Mouse (Mus musculus) A20 (cell line): Measurements from ENCODE around the gene Vmn2r51.
"Not testable (repeated sequence)": the region's sequence is repeated elsewhere in the genome, so short reads cannot be mapped to it uniquely, and the experiment has no call there.

ENCODE experiments used
- DNase-seq: peaks from one replicate; pipeline ENCODE4 v3.0.0-alpha.2; 2011; ENCODE audit warnings: low read depth, low spot score

Vmn2r51 gene

GRCm38 (mm10) chr7:10105641-10106040 is at the start of gene Vmn2r51:
Vmn2r51 (minus strand) TSS chr7:10105741.
- DNase-seq, result not testable (repeated sequence)

- DNase-seq, result not testable (repeated sequence)
These were observed 52.3 kb downstream of the Vmn2r51 start, which contains the start of gene Vmn2r50 for GRCm38 (mm10) chr7:10053196-10053595. Vmn2r50 (minus strand) TSS chr7:10053296.
